Mouse (Mus musculus) layer of hippocampus, postnatal 25 days (tissue): Measurements from ENCODE around the gene Smad3. TPM values are rescaled to one million over a fixed set of nuclear protein-coding genes. Genes with fewer than 3 reads are reported as not detected.

Source experiments
- DNase-seq, 2 experiments: peaks; one replicate each; pipeline ENCODE4 v3.0.0; 2022; ENCODE audit warnings: mixed read lengths in 2 of 2, low spot score in 1 of 2; ENCODE audit errors: extremely low spot score in 1 of 2
- total RNA-seq, 2 experiments: library from RNA; stranded (reverse); gene quantifications; 2 replicates each; pipeline ENCODE4 v1.2.3; 2021

Gene Smad3
- 10 to 100 TPM; 38.0 to 44.6 TPM for total RNA-seq

DNA sequence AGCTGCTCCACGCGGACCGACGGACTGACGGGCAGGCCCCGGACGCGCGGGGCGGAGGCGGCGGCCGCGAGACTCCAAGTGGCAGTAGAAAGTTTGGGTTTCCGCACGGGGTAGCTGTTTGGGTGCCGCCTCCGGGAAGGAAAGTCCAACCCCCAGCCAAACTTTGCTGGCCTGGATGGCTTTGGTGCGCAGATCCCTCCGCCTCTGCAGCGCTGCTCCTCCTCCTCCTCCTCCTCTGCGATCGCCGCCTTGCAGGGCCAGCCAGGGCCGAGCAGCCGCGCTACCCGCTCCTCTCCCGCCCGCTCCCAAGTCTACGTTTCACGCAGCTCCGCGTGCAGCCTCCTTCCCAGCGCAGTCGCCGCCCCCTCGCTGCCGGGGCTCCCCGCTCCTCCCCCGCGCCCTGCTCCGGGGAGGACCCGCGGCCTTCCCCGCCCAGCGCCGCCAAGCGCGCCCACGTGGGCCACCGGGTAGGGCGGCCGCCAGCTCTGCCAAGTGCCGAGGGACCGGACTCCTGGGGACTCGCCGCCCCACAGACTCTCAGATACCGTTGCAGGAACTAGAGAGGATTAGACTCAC is at the start of gene Smad3:
TSS of gene Smad3 (minus strand) at position 130 of the 576 bp plus-strand sequence.
- peak; percentile 77 to 80 for DNase-seq

DNA sequence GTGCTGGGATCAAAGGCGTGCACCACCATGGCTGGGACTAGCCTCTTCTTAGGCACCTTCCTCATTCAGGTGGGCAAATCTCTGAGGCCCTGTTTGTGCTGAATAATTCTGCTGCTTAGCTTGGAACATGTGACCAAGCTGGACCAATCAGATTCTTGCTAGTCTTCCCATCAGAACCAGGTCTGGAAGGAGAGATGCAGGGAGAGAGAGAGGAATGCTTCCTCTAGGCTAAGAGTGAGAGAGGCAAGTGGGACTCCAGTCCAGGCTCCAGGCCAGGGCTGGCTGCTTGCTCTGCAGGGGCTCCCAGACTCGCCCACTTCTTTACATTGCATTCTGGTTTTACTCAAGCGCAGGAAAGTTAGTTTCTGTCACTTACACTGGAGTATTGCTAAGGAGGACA is 47.1 kb upstream of the Smad3 start:
- no peak for DNase-seq

DNA sequence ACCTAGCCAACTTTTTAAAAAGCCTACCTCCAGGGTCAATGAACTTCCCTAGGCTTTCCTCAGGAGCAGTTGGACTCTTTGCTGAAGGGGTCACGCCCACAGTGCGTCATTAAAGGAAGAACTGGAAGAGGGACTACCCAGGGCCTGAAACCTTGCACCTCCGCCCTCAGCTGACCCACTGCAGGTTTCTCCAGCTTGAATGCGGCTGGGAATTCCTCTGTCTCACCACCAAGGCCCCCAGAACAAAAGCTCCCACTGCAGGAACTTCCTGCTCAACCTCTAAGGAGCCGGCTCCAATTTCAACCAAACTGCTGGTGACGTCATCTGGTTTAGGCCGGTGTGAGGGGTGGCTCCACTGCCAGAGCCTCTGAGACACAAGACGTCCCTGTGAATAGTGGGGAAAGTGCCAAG is 45.4 kb upstream of the Smad3 start:
- no peak for DNase-seq

DNA sequence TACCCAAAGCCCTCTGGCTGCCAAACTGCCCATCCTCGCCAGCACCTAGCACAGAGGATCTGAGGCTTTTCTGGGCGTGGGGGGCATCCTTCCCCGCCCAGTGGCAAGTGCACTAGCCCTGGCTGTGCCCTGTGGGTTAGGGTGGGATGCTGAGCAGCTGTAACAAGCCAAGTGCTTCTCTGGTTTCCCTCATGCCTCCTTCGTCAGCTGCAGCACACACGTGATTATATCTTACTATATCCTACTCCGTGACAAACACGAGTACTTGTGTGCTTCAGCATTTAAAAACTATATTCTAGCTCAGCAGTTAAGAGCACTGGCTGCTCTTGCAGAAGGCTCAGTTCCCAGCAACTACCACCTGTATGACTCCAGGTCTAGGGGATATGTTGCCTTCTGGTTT is 44.7 kb upstream of the Smad3 start:
- DNase-seq, result no peak

DNA sequence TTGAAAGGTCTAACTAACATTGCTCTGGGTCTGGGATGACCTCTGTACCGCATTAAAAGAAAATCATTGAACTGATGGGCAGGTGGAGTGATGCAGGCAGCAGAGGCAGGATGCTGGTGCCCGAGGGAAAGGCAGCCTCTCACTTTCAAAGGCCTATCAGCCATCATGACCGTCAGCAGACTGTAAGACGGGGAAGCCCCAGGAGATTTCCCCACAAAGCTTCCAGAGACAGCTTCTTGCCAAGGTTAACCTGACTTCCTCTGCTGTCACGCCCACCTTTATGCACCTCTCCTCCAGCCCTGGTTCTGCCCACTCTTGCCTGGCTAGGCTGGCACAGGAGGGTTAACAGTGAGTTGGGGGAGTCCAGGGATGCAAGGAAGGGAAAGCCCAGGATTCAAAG is 44.3 kb upstream of the Smad3 start:
- no peak for DNase-seq

DNA sequence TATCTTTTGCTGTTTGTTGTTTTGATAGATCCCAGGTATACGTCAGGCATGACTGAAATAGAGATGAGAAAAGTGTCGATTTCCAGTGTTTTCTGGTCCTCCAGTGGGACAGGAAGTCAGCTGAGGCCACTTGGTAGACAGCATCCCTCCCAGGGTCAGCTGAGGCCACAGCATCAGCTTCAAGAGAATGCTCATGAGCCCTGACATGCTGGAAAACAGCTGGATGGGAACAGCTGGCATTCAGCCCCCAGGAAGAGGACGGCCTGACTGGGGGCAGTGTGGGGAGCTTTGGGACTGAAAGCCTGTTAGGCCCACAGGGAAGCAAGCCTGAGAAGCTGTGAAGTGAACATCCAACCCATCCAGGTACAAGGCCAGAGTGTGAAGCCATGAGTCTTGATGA is 38.6 kb upstream of the Smad3 start:
- no peak for DNase-seq

DNA sequence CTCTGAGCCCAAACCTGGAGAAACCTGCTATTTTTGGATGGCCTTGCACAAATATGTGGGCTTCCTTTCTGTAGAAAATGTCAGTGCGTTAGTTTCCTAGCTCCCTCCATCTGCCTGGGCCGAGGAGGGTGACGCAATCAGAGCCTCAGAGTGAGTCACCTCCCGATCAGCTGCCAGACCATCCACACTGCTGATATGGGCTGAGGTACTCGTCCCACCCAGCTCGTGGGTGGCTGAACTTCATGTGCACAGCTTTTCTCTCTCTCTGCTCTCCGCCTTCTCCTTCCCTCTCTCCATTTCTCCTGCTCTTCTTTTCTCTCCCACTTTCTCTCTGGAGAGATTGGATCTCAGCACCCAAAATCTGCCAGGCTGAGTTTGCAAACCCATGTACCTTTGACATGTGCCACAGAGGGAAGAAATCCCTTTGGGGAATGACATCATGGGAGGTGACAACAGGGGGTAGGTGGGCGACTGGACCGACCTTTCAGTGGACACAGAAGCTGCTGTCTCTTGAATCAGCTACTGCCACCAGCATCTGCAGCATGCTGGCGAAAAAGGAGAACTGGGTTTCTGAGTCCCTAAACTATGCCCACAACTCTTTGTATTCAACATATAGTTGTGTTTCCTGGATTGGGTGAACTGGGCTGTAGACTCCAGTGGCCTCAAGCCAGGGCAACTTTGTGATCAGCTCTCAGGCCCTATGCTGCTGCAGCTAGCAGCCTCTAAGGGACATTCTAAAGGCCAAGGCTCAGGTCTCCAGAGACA is 36.1 kb upstream of the Smad3 start:
- DNase-seq, result peak in 1 of 2 experiments; percentile 42

DNA sequence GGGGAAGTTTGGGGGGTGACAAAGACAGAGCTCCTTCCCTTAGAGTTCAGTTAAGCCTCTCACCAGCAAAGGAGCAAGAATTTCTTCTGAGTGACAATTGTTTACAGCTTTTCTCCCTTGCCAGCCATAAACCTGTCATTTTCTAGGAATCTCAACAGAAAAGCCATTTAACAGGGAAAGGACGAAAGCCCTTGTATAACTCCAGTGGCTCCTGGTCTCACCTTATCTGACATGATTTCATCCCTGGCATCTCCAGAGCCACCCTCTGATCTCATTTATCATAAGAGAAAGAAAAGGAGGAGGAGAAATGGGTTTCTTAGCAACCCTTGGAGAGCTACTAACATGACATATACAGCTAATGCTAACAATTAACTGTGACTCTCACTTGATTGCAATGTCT is 33.9 kb upstream of the Smad3 start:
- no peak for DNase-seq

DNA sequence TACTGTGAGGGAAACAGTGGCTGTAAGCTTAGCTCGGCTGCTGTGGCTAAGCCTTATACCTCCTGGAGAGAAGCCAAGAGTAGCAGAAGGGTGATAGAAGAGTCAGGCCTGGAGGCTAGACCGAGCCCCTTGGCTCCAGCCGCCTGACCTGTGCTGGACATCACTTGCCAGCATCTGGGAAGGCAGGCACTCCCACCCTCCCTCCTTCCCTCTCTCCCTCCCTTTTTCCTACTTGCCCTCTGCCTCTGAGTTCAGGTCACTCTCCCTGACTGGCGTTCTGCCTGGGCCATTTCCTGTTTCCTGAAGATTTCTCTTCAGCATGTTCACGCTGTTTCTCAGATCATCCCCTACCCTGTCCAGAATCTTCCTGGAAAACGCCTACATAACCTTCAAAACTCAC is 33.5 kb upstream of the Smad3 start:
- no peak for DNase-seq

DNA sequence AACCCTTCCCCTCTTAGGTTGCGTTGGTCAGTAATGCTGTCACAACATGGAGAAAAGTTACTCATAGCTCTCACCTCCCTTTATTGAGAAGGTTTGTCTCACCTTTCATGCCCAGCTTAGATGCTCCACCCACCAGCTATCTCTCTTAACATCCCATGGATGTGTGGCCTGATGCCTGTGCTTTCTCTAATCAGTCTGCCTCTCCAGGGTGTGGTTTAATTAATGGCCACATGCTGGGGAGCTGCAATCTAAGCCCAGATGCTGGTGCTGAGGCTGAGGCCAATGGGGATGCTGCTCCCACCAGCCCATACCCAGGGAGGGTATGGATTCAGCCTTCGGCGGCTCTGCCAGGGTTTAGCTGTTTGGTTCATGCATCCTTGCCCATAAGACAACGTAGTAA is 32.4 kb upstream of the Smad3 start:
- no peak for DNase-seq

DNA sequence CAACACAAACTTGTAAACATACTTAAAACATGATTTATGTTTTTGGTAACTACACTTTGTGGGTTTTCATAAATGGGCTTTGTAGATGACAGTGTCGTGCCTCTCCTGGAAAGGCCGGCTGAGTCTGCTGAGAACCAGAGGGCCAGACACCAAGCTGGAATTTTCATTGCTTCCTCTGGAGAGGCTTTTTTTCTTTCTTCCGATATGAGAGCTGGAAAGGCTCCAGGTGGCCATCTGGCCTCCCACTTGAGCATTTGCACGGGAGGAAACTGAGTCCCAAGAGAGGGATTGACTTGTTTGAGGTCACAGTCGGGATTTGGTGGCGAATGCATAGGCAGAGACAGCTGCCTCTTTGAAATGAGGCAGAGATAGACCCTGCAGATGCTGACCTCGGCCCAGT is 31.6 kb upstream of the Smad3 start:
- DNase-seq, result no peak

DNA sequence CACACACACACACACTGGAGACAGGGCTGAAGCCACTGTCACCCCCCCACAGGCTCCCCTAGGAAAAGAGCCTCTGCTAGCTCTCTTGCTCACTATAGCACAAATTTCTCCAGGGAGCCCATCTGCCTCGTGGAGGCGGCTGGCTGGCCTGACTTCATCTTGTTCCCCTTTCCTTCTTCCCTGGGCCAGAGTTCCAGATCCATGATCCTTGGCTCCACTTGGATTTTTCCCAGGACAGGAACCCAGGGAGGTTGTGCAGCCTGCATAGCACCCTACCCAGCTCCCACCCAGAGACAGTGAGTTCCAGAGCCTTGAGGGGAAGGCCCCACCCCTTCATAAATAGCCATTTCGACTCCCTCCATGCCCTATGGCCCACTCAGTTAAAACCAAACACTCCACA is 29.8 kb upstream of the Smad3 start:
- DNase-seq, result no peak

DNA sequence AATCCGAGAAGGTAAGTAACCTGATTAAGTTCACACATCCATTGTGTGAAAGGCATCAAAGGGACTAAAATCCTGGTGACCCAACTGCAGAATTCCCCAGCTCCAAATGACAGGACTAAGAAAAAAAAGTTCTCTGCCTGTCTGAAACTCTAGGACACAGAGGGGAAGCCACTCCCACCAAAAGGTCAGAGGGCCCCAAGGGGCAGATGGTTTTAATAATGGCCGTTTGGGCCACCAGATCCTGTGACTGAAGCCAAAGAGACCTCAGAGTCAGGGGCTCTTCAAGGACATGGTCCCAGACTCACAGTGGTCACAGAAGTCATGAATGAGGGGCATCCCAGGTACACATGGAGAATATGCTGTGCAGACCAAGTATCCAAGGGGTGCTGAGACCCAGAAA is 29.3 kb upstream of the Smad3 start:
- no peak for DNase-seq

DNA sequence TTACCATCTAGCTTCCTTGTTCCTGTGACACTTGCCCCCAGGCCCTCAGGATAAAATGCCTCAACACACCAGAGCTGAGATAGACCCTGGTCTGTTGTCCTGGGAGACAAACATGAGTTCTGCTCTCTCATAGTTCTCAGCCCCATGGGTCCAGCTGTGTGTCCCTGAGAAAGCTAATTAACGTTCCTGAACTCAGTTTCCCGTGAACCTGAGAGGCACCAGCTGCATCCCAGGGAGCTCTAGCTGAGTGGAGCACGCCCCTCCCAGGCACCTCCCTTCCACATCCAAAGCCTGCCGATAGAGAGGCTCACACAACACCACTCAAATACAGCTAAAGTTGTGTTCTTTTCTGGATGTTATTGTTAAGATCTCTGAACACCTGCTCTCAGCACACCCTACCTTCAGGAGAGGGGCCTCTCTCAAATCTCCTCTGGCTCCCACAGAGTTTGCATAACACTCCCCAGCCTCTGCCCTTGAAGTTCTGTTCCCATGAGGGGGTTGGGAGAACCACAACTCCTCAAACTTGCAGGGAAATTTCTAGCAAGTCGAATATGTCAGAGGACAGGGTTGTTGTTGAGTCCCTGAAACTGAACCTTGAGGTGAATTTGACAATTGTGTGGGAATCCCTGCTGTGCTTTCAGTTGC is 28.4 kb upstream of the Smad3 start:
- no peak for DNase-seq

DNA sequence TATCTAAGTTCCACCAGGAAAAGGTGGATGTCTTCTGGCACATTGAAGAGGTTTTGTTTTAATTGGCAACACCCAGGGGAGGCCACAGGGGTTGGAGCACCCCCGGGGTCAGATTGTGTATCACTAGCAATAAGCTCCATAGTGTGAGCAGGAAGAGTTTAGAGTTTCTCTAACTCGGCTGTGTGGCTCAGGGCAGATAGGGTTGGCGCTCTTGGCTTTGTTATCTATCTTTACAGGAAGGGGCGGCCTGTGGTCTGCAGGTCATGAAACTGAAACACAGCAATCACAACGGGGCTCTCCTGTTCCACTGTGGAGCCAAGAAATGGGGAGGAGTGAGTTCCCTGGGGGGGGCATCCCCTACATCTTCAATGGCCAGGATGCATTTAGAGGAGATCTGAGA is 27.7 kb upstream of the Smad3 start:
- DNase-seq, result no peak

DNA sequence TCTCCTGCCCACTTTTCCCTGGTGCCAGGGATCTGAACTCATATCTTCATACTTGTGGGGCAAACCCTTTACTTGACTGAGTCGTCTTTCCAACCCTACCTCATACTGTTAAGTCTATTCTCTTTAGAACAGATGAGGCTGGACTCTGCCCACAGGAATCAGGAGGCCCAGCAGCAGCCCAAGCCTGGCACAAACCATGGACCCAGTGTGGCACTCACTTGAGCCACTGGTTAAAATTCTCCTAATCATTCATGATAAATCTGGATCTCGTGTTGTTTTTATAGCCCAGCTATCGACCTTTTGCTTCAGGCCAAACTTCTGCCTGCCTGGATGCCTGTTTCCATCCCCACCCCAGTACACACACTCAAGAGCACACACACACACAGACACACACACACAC is 26.8 kb upstream of the Smad3 start:
- no peak for DNase-seq

DNA sequence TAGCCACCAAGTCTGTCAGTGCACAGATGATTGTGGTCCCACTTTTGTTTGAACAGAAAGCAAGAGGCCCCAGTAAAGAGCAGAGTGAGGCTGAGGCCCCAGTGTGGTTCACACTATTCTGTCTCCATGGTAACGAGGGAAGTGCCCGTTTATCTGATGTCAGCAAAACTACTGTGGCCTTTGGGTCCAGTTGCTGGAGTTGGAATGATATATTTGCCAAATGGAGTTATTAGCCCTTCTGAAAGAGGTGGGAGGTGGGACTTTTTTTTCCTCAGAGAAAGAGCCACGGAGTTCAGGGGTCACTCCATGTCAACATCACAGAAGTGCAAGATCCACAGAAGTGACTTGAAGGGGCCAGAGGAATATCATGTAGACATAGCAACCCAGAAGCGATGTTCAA is 24.9 kb upstream of the Smad3 start:
- DNase-seq, result no peak

DNA sequence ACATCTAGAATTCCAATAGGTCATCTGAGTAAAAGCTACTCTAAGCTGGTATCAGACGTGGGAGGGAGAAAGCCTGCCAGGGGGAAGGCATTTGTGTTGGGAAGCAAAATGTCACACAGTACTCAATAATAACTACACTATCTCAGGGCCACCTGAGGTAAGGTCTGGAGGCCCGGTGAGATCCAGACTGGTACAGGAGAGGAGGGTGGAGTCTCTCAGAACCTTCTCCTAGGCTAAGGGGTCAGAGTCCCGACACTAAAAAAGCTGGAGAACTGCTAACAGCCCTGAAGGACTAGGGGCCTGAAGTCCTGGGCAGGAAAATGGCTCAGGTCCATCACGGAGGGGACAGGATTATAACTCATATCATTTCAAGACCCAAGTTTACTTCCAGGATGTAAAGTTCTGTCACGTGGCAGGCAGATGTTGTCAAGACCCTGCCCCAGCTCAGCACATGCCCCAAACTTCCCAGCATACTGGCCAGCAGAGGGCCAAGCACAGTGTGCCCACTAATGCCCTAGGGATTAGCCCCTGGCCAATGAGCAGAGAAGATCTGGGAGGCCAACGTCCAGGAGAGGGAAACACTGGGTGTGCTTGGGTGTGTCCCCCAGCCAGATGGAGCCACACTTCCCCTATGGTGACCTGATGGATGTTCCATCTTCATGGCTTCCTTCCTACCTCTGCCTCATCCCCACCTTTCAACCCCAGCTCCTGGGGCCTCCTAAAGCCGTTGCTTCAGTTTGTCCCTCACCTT is 24.1 kb upstream of the Smad3 start:
- DNase-seq, result no peak

DNA sequence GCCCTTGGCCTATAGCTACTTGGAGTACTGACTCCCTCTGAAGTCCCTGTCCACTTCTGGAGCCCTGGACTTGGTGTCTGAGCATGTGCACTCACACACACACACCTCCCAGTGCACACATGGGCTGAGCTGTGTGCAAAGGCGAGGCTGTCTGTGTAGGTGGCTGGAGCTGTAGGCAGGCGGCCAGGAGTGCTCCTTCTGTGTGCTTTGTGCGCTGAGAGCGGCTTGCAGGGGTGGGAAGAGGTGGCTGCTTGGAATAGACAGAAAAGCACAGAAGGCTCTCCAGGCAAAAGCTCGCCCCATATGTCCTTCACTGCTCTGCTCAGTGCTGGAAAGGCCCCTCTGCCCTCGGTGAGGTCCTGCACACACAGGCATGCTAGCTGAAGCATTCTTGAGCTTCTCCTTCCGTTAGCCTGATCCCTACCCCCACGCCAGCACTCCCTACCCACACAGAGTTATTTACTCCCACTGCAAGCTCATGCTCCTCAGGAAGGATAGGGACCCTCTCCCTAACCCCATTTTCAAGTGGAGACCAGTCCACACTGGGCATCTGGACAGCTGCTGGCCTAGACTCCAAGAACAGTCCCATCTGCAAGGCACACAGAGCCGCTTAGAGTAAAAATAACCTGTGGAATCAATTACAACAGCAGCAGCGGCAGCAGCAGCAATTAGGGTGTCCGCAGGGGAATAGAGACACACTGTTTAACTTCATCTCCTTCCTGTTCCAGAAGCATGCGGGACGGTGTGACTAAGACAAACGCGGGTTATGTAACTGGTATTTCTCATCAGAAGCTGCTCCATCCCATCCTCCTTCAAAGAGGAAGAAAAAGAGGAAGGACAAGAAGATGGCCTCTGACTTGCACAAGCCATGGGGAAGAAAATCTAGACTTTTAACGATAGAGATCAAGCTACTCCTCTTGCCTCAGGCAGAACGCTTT is 22.4 kb upstream of the Smad3 start:
- DNase-seq, result peak; percentile 66 to 68

DNA sequence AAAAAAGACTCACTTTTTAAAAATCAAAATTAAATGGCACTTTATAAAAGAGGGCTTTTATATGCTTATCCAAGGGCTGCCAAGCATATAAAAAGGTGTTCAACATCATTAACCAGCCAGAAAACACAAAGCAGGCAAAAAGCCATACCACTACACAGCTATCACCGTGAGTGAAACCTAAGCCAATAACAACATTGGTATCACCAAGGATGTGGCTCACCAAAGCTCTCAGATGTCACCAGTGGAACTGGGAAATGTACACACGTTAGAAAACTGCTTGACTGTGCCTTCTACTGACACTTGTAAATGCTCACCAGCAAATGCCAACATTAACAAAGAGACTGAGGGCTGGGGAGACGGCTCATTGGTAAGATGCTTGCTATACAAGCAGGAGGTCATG is 18.9 kb upstream of the Smad3 start:
- DNase-seq, result no peak
